Mouse (Mus musculus) ES-E14 (cell line): Measurements from ENCODE around the gene Fktn.

ENCODE experiments used
- MAFK ChIP-seq: IDR thresholded peaks from 2 replicates; pipeline ENCODE4 v1.6.1; 2014; ENCODE audit warnings: mild to moderate bottlenecking, low read depth, low read length, inconsistent platforms; ENCODE audit not compliant: insufficient read depth
- ZC3H11A ChIP-seq: IDR thresholded peaks from 2 replicates; pipeline ENCODE4 v1.6.1; 2012; ENCODE audit warnings: low read depth, mild to moderate bottlenecking, inconsistent platforms, low read length, borderline replicate concordance

GRCm38 (mm10) chr4:53715977-53716376 is 2.2 kb downstream of the Fktn start:
- TF ChIP-seq ZC3H11A (no peak), MAFK (no peak)
